Mouse (Mus musculus): Measurements from ENCODE around the gene Mtfr1l. TPM values are rescaled to one million over a fixed set of nuclear protein-coding genes. Genes with fewer than 3 reads are reported as not detected.

Mtfr1l gene
- polyA plus RNA-seq, 1 experiment from 2014 or later = 130 TPM

- Histone ChIP-seq H3K36me3 (ENCODE audit: control insufficient read depth, insufficient read depth, low read length) (no peaks in the 10 kb centered on the region), H3K27me3 (ENCODE audit: control insufficient read depth, insufficient read depth, low read length) (no peaks in the 10 kb centered on the region), H3K9ac (ENCODE audit: low read depth, low read length) (no peak overlapping the region), H3K4me3 (ENCODE audit: low read length) (no peak overlapping the region), H3K4me2 (replicated peaks; ENCODE audit: low read depth, low read length) (no peak overlapping the region), H3K9me3 (ENCODE audit: control insufficient read depth, low read length) (no peaks in the 10 kb centered on the region), H3K4me1 (ENCODE audit: control insufficient read depth, insufficient read depth, low read length) (peaks cover 18% of the 10 kb centered on the region; the same call in 1 of the 2 replicates), H3K27ac (ENCODE audit: low read depth, low read length) (no peak overlapping the region)
- whole genome bisulfite sequencing = 31% methylated on average over 11 of the region's 11 CpGs
- no peak for ATAC-seq (ENCODE audit: low FRiP score, low TSS enrichment)
Measured at GRCm38 (mm10) chr4:134575486-134575885, 40.3 kb upstream of the Mtfr1l start.

GRCm38 (mm10) chr4:134572449-134573300, 37.5 kb upstream of the Mtfr1l start:
- ATAC-seq (ENCODE audit: low FRiP score, low TSS enrichment) = no peak
- no peak overlapping the region for H3K27ac ChIP-seq (ENCODE audit: low read depth, low read length)
- H3K4me3 ChIP-seq (ENCODE audit: low read length) = no peak overlapping the region
- 69% methylated on average over 24 of the region's 24 CpGs for WGBS
- no peak overlapping the region for H3K4me2 ChIP-seq (replicated peaks; ENCODE audit: low read depth, low read length)
- no peaks in the 10 kb centered on the region for H3K9me3 ChIP-seq (ENCODE audit: control insufficient read depth, low read length)
- H3K4me1 ChIP-seq (ENCODE audit: control insufficient read depth, insufficient read depth, low read length) = no peaks in the 10 kb centered on the region
- no peak overlapping the region for H3K9ac ChIP-seq (ENCODE audit: low read depth, low read length)
- no peaks in the 10 kb centered on the region for H3K36me3 ChIP-seq (ENCODE audit: control insufficient read depth, insufficient read depth, low read length)
- no peaks in the 10 kb centered on the region for H3K27me3 ChIP-seq (ENCODE audit: control insufficient read depth, insufficient read depth, low read length)

- H3K27ac ChIP-seq (ENCODE audit: low read depth, low read length) = no peak overlapping the region
- H3K9me3 ChIP-seq (ENCODE audit: control insufficient read depth, low read length) = no peaks in the 10 kb centered on the region
- H3K36me3 ChIP-seq (ENCODE audit: control insufficient read depth, insufficient read depth, low read length) = no peaks in the 10 kb centered on the region
- H3K9ac ChIP-seq (ENCODE audit: low read depth, low read length) = no peak overlapping the region
- no peak overlapping the region for H3K4me3 ChIP-seq (ENCODE audit: low read length)
- H3K4me1 ChIP-seq (ENCODE audit: control insufficient read depth, insufficient read depth, low read length) = no peaks in the 10 kb centered on the region
- no peak for ATAC-seq (ENCODE audit: low FRiP score, low TSS enrichment)
- WGBS = 70% methylated on average over 14 of the region's 14 CpGs
- H3K27me3 ChIP-seq (ENCODE audit: control insufficient read depth, insufficient read depth, low read length) = no peaks in the 10 kb centered on the region
- H3K4me2 ChIP-seq (replicated peaks; ENCODE audit: low read depth, low read length) = no peak overlapping the region
Measured at GRCm38 (mm10) chr4:134570704-134571451, 35.7 kb upstream of the Mtfr1l start.

- WGBS = 80% methylated on average over 8 of the region's 8 CpGs
- Histone ChIP-seq H3K4me3 (ENCODE audit: low read length) (no peak overlapping the region), H3K9ac (ENCODE audit: low read depth, low read length) (no peak overlapping the region), H3K9me3 (ENCODE audit: control insufficient read depth, low read length) (no peaks in the 10 kb centered on the region), H3K27me3 (ENCODE audit: control insufficient read depth, insufficient read depth, low read length) (no peaks in the 10 kb centered on the region), H3K27ac (ENCODE audit: low read depth, low read length) (no peak overlapping the region), H3K4me2 (replicated peaks; ENCODE audit: low read depth, low read length) (no peak overlapping the region), H3K36me3 (ENCODE audit: control insufficient read depth, insufficient read depth, low read length) (no peaks in the 10 kb centered on the region), H3K4me1 (ENCODE audit: control insufficient read depth, insufficient read depth, low read length) (no peaks in the 10 kb centered on the region)
- no peak for ATAC-seq (ENCODE audit: low FRiP score, low TSS enrichment)
Measured at GRCm38 (mm10) chr4:134569831-134570230, 34.6 kb upstream of the Mtfr1l start.

GRCm38 (mm10) chr4:134569205-134569604, 34.0 kb upstream of the Mtfr1l start:
- Histone ChIP-seq H3K4me2 (replicated peaks; ENCODE audit: low read depth, low read length) (no peak overlapping the region), H3K9ac (ENCODE audit: low read depth, low read length) (no peak overlapping the region), H3K27ac (ENCODE audit: low read depth, low read length) (no peak overlapping the region), H3K27me3 (ENCODE audit: control insufficient read depth, insufficient read depth, low read length) (no peaks in the 10 kb centered on the region), H3K4me3 (ENCODE audit: low read length) (no peak overlapping the region), H3K36me3 (ENCODE audit: control insufficient read depth, insufficient read depth, low read length) (no peaks in the 10 kb centered on the region), H3K4me1 (ENCODE audit: control insufficient read depth, insufficient read depth, low read length) (no peaks in the 10 kb centered on the region), H3K9me3 (ENCODE audit: control insufficient read depth, low read length) (no peaks in the 10 kb centered on the region)
- no peak for ATAC-seq (ENCODE audit: low FRiP score, low TSS enrichment)
- WGBS = 69% methylated on average over 6 of the region's 6 CpGs

- Histone ChIP-seq H3K4me3 (ENCODE audit: low read length) (no peak overlapping the region), H3K9ac (ENCODE audit: low read depth, low read length) (no peak overlapping the region), H3K36me3 (ENCODE audit: control insufficient read depth, insufficient read depth, low read length) (no peaks in the 10 kb centered on the region), H3K4me1 (ENCODE audit: control insufficient read depth, insufficient read depth, low read length) (no peaks in the 10 kb centered on the region), H3K27ac (ENCODE audit: low read depth, low read length) (no peak overlapping the region), H3K27me3 (ENCODE audit: control insufficient read depth, insufficient read depth, low read length) (no peaks in the 10 kb centered on the region), H3K4me2 (replicated peaks; ENCODE audit: low read depth, low read length) (no peak overlapping the region), H3K9me3 (ENCODE audit: control insufficient read depth, low read length) (no peaks in the 10 kb centered on the region)
- WGBS = 31% methylated on average over 19 of the region's 19 CpGs
- no peak for ATAC-seq (ENCODE audit: low FRiP score, low TSS enrichment)
Measured at GRCm38 (mm10) chr4:134567377-134568226, 32.4 kb upstream of the Mtfr1l start.

GRCm38 (mm10) chr4:134564093-134564492, 28.9 kb upstream of the Mtfr1l start:
- H3K4me3 ChIP-seq (ENCODE audit: low read length) = no peak overlapping the region
- H3K27me3 ChIP-seq (ENCODE audit: control insufficient read depth, insufficient read depth, low read length) = no peaks in the 10 kb centered on the region
- no peak overlapping the region for H3K4me2 ChIP-seq (replicated peaks; ENCODE audit: low read depth, low read length)
- H3K9me3 ChIP-seq (ENCODE audit: control insufficient read depth, low read length) = no peaks in the 10 kb centered on the region
- H3K9ac ChIP-seq (ENCODE audit: low read depth, low read length) = no peak overlapping the region
- 82% methylated on average over 6 of the region's 6 CpGs for whole genome bisulfite sequencing
- H3K27ac ChIP-seq (ENCODE audit: low read depth, low read length) = no peak overlapping the region
- H3K36me3 ChIP-seq (ENCODE audit: control insufficient read depth, insufficient read depth, low read length) = no peaks in the 10 kb centered on the region
- no peak for ATAC-seq (ENCODE audit: low FRiP score, low TSS enrichment)
- no peaks in the 10 kb centered on the region for H3K4me1 ChIP-seq (ENCODE audit: control insufficient read depth, insufficient read depth, low read length)

GRCm38 (mm10) chr4:134563624-134564023, 28.4 kb upstream of the Mtfr1l start:
- Histone ChIP-seq H3K4me2 (replicated peaks; ENCODE audit: low read depth, low read length) (no peak overlapping the region), H3K36me3 (ENCODE audit: control insufficient read depth, insufficient read depth, low read length) (no peaks in the 10 kb centered on the region), H3K4me3 (ENCODE audit: low read length) (no peak overlapping the region), H3K4me1 (ENCODE audit: control insufficient read depth, insufficient read depth, low read length) (no peaks in the 10 kb centered on the region), H3K27ac (ENCODE audit: low read depth, low read length) (no peak overlapping the region), H3K27me3 (ENCODE audit: control insufficient read depth, insufficient read depth, low read length) (no peaks in the 10 kb centered on the region), H3K9ac (ENCODE audit: low read depth, low read length) (no peak overlapping the region), H3K9me3 (ENCODE audit: control insufficient read depth, low read length) (no peaks in the 10 kb centered on the region)
- WGBS = 89% methylated on average over 16 of the region's 16 CpGs
- ATAC-seq (ENCODE audit: low FRiP score, low TSS enrichment) = no peak

Data from kidney, embryonic 14.5 days (tissue).